Mouse (Mus musculus): ENCODE results near the gene Trim67.

Trim67 gene

DNA sequence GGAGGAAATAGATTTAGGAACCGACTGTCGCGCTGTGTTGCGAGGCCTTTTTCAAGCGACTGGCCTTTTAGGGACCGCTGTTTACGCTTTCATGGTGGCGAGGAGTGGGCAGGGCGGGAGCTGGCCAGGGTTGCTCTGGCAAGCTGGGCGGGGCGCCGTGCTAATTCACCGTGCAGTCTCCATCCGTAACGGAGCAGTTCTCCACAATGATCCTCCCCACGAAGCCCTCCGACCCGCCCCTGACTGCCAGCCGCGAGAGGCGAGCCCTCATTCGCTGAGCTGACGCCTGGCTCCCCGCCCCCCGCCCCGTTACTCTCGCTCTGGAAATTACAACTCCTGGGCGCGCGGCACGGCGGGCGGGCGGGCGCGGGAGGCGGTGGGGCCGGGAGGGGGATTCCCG lies at the start of gene Trim67:
Gene Trim67 (plus strand): TSS at position 385 of the 400 bp plus-strand sequence.
- peak; percentile 85 for DNase-seq

DNA sequence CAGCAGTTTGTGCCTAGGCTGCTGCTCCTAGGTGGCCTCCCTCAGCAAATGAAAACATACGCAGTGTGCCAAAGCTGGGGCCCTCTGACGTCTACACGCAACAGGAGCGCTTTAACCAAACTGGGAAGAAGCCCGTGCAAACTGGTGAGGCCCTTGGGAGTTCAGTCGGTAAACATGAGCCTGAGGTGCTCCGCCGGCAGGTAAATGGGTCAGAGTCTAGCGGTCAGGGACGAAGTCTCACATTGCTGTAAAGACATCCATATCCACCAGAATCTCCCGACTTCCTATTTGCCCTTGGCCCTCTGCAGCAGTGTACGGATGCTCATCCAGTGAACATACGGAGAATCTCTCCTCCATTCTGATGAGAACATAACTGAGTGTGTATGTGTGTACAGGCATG lies 46.2 kb upstream of the Trim67 start:
- no peak for DNase-seq

DNA sequence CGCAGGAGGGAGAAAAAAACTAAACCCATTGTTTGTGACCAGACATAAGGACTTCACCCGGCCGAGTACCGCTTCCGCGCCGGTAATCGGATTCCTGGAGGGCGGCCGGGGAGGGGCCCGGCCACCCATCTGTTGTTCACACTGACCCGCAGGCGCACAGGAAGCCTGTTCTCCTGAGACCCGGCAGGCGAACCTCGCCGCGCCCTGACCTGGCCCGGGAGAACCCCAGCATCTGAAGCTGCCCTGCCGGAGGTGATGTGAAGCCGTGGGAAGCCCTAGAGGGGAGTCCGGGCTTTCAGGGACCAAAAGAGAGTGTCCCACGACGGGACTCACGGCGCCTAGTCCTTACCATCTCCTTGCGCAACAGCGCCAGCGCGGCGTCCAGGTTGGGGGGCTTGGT lies 41.7 kb upstream of the Trim67 start:
- DNase-seq = no peak

DNA sequence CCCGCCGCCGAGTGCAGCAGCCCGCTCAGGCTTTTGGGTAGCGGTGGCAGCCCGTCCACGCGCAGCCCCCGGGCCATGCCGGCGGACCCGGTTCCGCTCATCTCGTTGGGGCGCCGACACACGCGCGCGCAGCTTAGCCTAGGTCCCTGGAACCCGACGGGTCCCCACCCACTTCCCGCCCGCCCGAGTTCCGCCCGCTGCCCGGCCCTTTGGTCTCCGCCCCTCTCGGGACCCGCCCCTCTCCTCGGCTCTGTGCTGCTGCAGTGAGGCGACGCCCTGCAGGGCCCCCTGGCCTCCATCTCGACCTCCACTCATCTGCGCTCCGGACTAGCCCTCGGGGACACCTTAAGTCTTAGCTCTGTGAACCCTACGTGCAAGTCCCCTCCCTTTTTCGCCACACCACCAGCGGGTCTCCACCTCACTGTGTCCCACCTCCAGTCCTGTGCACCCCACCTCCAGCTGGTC lies 41.2 kb upstream of the Trim67 start, which contains the start of gene Fam89a:
Gene Fam89a (minus strand): TSS at position 124 of the 465 bp plus-strand sequence.
- no peak for DNase-seq

DNA sequence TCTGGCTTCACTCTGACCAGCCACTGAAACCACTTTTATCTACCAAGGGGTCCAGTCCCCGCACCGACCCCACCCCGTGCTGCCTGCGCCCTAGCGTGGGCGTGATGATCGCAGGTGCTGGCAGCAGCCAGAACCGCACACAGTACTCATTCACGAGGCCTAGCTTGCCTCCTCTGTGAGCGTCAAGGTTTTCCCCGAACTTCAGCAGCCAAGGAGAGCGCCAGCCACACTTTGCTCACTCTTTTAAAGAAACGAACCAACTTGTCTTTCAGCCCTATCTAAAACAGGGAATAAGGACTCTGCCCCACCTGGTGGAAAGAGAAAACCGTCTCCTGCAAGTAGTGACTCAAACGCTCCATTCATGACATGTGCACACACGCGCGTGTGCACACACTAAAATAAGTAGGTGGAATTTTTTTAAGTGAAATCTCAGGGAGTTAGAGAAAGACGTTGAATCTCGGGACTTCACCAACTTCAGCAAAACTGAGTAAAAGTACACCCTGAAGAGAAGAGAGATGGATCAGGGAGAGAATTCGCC lies 40.5 kb upstream of the Trim67 start:
- no peak for DNase-seq

DNA sequence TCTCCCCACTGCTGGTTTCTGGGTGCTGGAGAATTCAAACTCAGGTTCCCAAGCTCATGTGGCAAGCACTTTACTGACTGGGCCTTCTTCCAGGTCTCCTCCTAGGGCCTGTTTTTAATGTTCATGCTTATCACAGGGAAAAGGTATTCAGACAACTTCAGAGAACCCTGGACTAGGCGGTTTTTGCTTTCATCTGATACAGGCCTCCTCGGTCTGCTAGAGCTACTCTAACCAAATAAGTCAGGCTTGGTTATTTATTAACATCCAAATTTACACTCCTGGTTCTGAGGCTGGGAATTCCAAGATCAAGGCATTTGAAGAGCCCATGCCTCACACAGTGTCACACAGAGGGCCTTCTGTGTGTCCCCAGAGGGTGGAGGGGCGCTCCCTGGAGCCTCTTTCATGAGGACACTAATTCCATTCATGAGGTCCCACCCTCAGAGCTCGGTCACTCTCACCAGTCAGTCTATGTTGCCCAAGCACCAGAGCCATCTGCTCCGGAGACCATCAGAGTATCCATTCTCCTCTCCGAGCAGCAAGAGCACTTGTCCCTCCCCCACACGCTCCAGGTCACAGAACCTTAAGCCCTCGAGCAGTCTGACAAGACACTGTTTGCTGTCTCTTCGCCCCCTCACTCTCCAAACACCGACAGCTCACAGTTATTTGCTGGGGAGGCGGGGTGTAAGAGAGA lies 38.6 kb upstream of the Trim67 start:
- no peak for DNase-seq

DNA sequence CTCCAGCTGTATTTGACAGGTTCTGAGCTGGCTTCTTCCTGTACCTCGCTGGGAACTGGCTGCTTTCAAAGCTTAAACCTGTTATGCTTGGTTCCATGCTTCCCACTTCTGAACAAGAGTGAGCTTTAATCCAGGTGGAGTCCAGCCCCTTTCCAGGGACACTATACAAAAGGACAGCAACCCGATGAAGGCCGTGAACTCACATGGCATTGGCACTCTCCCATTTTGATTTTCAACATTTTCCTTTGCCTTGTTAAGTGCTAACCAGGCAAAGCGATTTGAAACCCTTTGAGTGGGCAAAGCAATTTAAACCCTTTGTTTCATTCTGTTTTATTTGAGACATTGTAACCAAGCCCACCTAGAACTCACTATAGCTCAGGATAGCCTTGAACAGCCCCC lies 38.1 kb upstream of the Trim67 start:
- DNase-seq = no peak

DNA sequence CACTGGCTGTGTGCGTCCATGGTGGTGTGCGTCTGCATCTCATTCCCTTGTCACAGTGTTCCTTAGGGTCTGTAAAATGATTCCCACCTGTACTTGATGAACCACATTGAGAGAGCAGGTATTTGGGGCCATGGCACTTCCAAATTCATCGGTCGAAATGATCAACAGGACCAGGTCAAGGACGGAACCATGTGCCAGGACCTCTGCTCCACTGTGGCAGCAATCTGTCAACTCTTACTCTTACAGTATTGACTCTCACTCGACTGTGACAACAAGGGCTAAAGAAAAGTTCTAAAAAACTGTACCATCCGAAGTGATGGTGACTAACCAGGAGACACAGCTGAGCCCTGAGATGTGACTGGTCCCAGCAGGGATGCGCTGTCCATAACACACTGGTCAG lies 37.4 kb upstream of the Trim67 start:
- no peak for DNase-seq

DNA sequence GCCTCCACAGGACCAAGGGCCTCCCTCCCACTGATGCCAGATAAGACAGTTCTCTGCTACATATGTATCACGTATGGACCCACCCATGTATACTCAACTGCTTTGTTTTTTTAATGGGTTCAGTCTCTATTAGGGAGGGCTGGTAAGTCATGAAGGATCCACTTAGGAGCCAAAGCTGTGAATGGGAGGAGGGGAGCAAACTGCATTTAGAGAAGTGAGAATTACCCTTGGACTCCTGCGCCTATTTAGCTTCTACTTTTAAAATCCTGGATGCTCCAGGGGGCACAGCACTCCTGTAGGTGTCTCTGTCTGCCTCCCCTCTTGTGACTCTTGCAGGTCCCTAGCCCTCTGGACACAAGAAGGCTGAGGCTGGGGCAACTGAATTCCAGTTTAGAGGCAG lies 36.7 kb upstream of the Trim67 start:
- DNase-seq = no peak

DNA sequence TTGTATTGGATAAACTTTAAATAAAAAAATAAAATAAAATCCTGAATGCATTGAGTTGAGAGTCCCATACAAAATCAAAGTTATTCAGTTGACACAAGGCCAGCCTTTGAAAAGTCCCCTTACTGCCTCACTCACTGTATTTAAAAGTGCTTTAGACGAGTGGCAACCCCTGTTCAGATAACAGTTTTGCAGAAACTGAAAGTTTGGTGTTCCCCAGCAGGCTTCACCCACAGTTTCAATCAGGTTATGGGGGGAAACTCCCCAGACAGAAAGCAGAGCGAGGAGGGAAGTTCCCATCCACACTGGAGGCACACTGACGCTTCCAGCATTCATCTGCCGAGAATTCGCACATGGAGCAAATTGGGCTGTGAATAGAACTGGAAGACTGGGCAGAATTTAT lies 36.3 kb upstream of the Trim67 start:
- no peak for DNase-seq

DNA sequence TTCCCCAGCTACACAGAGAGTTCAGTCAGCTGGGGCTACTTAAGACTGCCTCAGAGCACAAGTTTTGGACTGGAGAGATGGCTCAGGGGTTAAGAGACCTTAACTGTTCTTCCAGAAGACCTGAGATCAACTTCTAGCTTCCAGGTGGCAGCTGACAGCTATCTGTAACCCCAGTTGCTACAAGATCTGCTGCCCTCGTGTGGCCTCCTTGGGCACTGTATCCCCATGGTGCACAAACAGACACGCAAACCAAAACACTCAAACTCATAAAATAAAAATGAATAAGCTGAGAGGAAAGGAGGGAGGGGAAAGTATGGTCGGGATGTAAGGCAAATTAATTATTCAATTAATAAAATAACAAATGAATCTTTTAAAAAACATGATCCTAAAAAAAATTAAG lies 34.3 kb upstream of the Trim67 start:
- no peak for DNase-seq

DNA sequence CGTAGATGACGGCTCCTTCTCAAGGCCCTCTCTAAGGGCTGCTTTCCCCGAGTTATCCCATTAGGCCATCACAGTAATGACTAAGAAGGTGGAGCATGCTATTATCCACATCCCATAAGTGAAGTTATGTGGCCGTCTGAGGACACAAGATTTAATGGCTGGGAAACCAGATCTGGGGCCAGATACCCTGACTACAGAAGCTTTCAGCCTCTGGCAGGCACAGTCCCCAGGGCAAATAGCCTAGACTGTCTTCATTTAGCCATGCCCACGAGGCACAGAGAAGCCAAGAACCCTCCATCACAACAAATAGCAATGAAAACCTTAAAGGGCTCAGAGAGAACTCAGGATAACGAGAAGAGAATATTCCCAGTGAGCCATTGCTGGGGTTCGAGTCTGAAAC lies 29.8 kb upstream of the Trim67 start:
- DNase-seq = no peak

DNA sequence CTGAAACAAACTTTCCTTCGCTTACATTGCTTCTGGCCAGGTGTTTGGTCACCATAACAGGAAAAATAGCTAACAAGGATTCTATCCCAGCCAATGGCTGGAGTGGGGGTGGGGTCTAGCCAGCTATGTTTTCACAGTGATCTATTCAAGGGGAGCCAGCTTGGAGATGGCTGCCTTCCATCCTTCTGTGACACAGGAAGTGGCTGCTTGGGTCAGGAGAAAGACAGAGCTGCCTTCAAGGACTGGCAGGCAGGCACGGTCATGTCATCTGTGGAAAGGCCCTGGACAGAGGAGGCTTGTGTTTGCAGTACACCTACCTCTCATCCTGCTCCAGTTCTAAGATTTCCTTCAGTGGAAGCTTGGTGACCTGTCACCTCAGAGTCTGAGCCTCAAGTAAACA lies 20.5 kb upstream of the Trim67 start:
- DNase-seq = no peak

DNA sequence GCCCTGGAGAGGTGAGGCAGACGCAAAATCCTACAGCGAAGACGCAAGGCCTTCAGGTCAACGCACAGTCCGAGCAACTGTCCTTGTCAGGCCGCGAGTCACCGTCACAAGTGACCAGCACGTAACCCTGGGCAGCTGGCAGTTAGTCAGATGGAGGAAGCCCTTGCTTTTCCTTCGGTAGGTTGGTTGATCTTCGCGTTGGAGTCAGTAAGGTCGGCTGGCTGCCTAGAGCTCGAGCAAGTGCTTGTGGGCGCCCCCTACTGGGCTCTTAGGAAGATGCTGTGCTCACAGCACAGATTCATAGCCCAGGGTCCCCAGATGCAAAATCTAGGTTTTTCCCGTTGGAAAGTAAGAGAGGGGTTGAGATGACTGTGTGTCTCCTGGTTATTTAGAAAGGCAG lies 17.2 kb upstream of the Trim67 start:
- peak; percentile 76 for DNase-seq

DNA sequence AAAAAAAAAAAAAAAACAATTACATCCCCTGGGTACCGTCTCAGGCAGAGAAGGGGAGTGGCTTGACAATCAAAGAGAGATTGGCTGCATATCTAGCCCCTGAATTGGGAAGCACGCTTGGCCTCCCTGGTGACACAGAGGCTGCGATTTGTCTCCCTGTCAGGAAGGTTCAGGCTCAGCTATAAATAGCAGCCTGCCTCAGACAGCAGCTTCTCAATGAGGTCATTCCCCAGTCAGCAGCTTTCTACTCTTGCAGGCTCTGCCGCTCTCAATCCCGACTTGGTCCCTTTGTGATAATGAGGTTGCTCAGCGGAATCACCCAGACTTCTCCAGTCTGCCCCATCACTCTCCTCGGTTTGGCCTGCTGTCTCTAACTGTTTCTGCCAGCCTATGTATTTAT lies 12.7 kb upstream of the Trim67 start:
- peak; percentile 78 for DNase-seq

DNA sequence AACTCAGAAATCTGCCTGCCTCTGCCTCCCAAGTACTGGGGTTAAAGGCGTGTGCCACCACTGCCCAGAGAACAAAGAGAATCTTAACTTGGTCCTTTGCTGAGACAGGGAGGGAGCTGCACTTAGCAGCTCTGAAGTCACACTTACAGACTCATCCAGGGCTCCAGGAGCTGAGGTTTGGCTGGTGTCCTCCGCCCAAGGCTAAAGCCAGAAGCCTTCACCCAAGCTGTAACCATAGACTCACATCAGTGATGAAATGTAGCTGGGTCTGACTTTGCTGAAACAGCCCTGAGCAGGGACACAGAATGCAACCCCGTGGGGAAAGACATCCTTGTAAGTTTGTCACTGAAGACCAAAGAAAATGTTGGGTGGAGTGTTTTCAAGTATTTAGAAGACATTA lies 10.5 kb upstream of the Trim67 start:
- DNase-seq = no peak

DNA sequence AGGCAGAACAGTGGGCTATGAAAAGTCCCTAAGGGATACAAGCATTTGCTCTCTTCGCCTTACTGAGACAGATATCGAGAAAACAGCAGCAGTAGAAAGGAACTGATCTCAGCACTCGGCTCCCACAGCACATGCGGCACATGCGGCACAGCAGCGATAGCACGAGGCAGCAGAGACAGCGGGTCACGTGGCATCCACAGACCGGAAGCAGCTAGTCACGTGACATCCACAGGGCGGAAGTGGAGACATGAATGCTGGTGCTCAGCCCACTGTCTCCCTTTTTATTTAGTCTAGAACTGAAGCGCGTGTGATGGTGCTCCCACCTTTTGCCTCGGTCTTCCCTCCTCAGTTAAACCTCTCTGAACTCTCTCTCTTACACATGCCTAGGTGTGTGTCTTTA lies 9.7 kb upstream of the Trim67 start:
- DNase-seq = no peak

DNA sequence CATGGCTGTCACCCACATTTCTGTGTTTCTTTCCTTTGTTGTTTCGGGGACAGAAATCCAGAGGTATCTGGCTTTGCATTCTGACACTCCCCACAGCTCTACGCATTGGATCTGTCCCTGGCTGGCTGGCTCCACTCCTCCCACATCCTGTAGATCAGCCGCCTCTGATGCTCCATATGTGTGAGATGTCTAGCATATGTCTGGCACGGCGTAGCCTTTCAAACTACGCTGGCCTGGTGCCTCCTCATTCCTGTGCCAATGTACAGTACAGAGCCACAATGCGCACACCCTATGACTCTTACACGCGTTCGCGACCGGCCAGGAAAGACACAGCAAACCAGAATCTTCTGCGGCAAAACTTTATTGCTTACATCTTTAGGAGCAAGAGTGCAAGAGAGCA lies 8.3 kb upstream of the Trim67 start:
- DNase-seq = peak; percentile 20

DNA sequence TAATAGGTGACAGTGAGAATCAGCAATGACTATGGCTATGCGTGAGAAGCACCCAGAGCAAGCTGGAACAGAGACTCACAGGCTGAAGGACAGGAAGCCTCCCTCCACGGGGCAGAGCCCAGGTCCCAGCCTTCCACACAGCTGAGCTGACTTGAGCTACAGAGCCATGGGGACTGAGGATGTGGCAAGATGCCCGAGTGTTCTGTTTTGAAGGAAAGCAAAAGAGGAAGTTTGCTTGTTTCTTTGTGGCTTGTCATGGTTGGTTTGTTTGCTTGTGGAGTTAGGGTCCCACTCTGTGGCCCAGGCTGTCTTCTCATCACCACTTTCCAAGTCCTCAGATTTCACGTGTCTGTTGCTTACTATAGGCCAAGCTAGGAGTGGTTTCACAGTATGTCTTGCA lies 2.2 kb upstream of the Trim67 start:
- no peak for DNase-seq

DNA sequence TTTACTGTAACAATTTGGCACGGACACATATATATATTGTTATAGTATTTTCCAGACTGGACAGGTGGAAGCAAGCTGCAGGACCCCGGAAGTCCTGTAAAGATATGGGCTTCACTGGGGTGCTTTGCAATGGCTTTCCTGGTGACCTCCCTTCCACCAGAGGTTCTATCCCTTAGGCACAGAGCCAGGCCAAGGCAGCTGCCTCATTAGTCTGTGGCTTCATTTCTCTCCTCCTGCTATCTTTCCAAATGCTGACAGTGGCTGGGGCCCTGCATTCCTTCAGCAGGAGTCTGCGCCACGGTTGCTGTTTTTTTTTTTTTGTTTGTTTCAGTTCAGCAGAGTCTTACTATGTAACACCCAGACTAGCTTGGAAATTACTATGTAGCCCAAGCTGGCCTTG lies 1.1 kb upstream of the Trim67 start:
- peak; percentile 54 for DNase-seq

DNA sequence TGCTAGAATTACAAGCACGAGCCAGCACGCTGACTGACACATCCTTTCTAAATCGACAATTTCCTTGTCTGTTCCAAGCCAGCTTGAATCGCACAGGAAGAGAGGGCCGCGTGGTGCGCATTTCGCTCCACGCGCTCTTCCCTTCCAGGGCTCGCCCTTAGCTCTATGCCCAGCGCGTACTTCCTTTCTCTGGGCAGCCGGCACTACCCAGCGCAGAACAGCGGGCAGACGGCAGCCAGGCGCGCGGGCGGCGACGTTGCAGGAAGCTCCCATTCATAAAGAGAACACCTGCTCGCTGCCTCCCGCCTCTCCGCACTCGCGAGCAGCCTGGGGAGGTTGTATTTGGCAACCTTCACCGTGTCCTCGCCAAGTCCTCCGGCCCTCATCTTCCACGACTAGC lies 706 bp upstream of the Trim67 start:
- DNase-seq = peak; percentile 77

DNA sequence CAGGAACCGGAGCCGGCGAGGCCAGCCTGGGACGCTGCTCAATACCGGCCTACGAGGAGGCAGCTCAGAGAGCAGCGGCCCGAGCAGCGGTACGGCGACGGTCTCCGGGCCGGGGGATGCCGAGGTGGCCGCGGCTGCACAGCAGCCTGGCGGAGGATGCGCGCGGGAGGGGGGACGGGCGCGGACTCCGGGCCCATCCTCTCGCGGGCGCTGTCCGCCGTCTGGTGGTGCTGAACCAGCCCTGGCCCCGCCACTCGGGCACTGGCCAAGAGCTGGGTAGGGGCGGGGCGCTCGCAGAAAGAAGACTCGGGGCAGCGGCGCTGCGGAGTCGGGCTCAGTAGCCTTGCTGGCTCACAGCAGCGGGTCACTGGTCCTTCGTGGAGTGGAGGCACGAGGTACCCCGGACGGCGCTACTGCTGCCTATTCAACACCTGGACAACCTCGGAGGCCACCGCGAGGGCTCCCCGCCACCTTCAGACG lies 320 bp downstream of the Trim67 start:
- peak; percentile 78 for DNase-seq

DNA sequence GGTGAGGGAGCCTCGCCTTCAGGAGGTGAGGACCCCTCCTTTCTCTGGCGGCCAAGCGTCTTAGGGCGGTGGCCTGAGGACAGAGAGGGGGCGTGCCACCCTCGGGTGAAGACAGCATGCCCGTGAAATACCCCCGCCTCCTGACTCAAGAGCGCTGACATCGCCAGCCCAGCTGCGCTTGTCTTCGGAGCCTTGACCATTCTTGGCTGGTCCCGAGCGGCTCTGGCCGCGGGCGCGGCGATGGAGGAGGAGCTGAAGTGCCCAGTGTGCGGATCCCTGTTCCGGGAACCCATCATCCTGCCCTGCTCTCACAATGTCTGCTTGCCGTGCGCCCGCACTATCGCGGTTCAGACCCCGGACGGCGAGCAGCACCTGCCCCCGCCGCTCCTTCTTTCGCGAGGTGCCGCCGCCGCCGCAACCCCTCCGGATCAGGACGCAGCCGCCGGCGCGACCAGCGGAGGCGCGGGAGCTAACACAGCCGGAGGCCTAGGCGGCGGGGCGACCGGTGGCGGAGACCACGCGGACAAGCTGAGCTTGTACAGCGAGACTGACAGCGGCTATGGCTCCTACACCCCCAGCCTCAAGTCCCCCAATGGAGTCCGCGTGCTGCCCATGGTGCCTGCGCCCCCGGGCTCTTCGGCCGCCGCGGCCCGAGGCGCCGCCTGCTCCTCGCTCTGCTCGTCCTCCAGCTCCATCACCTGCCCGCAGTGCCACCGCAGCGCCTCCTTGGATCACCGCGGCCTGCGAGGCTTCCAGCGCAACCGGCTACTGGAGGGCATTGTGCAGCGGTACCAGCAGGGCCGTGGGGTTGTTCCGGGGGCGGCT lies 981 bp downstream of the Trim67 start:
- DNase-seq = no peak

DNA sequence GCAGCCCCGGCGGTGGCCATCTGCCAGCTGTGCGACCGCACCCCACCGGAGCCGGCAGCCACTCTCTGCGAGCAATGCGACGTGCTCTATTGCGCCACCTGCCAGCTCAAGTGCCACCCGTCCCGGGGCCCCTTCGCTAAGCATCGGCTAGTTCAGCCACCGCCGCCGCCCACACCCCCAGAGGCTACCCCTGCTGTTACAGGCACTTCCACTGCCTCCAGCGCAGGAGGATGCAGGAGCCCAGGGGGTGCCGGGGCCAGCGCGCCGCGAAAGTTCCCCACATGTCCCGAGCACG lies 1.5 kb downstream of the Trim67 start:
- DNase-seq = peak; percentile 83

Data from cerebellum, adult 11-12 months (tissue).